Mouse (Mus musculus) intestine, embryonic 14.5 days (tissue): ENCODE measurements at regions not wholly inside any gene's neighbourhood (a gene's known extent, or its start where the extent isn't known, plus 50 kb on each side); places are given as distances from the start of the nearest gene placed in this dataset.
A peak's percentile ranks its signal among the peaks of the same experiment; 100 is the strongest.
"Not testable (repeated sequence)": the region's sequence is repeated elsewhere in the genome, so short reads cannot be mapped to it uniquely, and the experiment has no call there.

Source experiments
- ATAC-seq: fragments of 200-750 bp; cut with Nextera tagmentation; replicated peaks from 2 replicates; pipeline ENCODE4 v1.8.0; 2017; ENCODE audit warnings: low read depth, moderate number of reproducible peaks, moderate TSS enrichment, moderate library complexity; ENCODE audit not compliant: low FRiP score, low TSS enrichment
- DNase-seq: peaks from one replicate; pipeline ENCODE4 v3.0.0-alpha.2; 2018; ENCODE audit warnings: low spot score
- H3K27ac ChIP-seq: fragments of 300-500 bp; sonication (generic); 2 replicates; pipeline ENCODE4 v1.5.1; 2014; ENCODE audit warnings: low read depth, mild to moderate bottlenecking, control low read depth
- H3K27me3 ChIP-seq: fragments of 300-500 bp; sonication (generic); replicated peaks from 2 replicates; pipeline ENCODE4 v1.6.1; 2014; ENCODE audit warnings: low read length, control low read depth; ENCODE audit not compliant: control insufficient read depth, insufficient read depth
- H3K36me3 ChIP-seq: fragments of 300-500 bp; sonication (generic); 2 replicates; pipeline ENCODE4 v1.6.1; 2014; ENCODE audit warnings: low read length, control low read depth; ENCODE audit not compliant: control insufficient read depth, insufficient read depth
- H3K4me1 ChIP-seq: fragments of 300-500 bp; sonication (generic); replicated peaks from 2 replicates; pipeline ENCODE4 v1.6.1; 2014; ENCODE audit warnings: low read length, control low read depth, mixed read lengths; ENCODE audit not compliant: control insufficient read depth, insufficient read depth
- H3K4me2 ChIP-seq: fragments of 300-500 bp; sonication (generic); 2 replicates; pipeline ENCODE4 v1.6.1; 2014; ENCODE audit warnings: low read length
- H3K4me3 ChIP-seq: fragments of 300-500 bp; sonication (generic); 2 replicates; pipeline ENCODE4 v1.5.1; 2014; ENCODE audit warnings: low read depth, low read length, control low read depth, mixed read lengths
- H3K9ac ChIP-seq: fragments of 300-500 bp; sonication (generic); 2 replicates; pipeline ENCODE4 v1.6.1; 2014; ENCODE audit warnings: mild to moderate bottlenecking, low read length
- H3K9me3 ChIP-seq: fragments of 300-500 bp; sonication (generic); 2 replicates; pipeline ENCODE4 v1.6.1; 2016; ENCODE audit warnings: low read length, control low read depth; ENCODE audit not compliant: control insufficient read depth
- WGBS: fragments of 180-500 bp; shearing (Covaris S2); extraction: QIAGEN DNeasy Blood & Tissue Kit; methylation state at CpG from one replicate; pipeline ENCODE4 v1.1.7; 2014; 5-methylcytosine and 5-hydroxymethylcytosine counted together

DNA sequence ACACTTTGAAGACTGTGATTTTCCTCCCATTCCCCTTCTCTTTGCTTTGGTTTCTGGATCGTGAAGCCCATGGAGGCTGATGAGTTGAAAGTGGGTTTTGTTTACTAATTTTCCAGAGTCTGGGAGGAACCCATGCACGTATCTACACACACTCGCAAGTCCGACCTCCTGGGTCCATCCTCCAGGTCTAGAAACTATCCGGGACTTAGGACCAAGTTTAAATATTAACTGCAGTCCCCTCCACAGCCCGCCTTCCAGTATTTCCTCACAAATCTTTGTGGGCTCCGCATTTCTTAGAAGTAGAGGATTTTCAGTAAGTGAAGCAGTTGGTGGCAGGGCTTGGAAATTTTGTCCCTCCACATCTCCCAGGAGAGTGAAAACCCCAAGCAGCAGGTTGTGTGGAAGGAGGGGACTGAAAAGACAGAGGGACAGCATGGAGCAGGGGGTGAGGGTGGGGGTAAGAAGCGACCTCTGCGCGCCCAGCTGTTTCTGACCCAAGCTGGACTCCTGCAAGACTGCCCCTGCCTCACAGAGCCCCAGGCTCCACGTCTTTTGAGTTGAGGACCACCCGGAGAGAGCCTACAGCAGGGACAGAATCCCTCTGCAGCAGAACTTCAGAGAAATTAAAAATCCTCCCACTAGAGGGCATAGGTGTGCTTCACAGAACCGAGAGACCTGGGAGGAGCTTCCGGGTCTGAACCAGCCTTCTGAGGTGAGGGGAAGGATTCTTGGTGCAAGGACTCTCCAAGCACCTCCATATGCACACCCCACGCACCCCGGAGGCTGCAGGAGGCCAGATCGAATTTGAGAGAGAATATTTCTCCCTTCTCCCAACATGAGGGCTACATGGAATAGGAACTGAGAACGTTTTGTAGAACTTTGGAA, 174.4 kb upstream of the Thpo start:
- not testable (repeated sequence) for H3K4me3 ChIP-seq, H3K9ac ChIP-seq, H3K4me1 ChIP-seq, H3K36me3 ChIP-seq, H3K27me3 ChIP-seq, H3K27ac ChIP-seq, H3K9me3 ChIP-seq
- 32% methylated on average over 16 of the region's 18 CpGs for WGBS
- peak overlapping the region; percentile 20; the same call in 1 of the 2 replicates for H3K4me2 ChIP-seq
- ATAC-seq: peak; percentile 60
- peak; percentile 64 for DNase-seq

- no peak for ATAC-seq
- no peaks in the 10 kb centered on the region for H3K9me3 ChIP-seq
- no peaks in the 10 kb centered on the region for H3K36me3 ChIP-seq
- H3K9ac ChIP-seq: no peak overlapping the region
- DNase-seq: no peak
- H3K4me2 ChIP-seq: no peak overlapping the region
- 53% methylated on average over 2 of the region's 2 CpGs for WGBS
- H3K27ac ChIP-seq: no peak overlapping the region
- H3K4me1 ChIP-seq: no peaks in the 10 kb centered on the region
- no peak overlapping the region for H3K4me3 ChIP-seq
- no peaks in the 10 kb centered on the region for H3K27me3 ChIP-seq
Measured at GRCm38 (mm10) chr16:20895734-20896133, 161.4 kb upstream of the Thpo start.

- H3K4me1 ChIP-seq: no peaks in the 10 kb centered on the region
- 37% methylated on average over 1 of the region's 1 CpGs for WGBS
- no peak overlapping the region for H3K4me3 ChIP-seq
- no peak overlapping the region for H3K9ac ChIP-seq
- ATAC-seq (no peak), DNase-seq (no peak)
- H3K27ac ChIP-seq: no peak overlapping the region
- no peak overlapping the region for H3K4me2 ChIP-seq
- no peaks in the 10 kb centered on the region for H3K36me3 ChIP-seq
- no peaks in the 10 kb centered on the region for H3K9me3 ChIP-seq
- no peaks in the 10 kb centered on the region for H3K27me3 ChIP-seq
Measured at GRCm38 (mm10) chr16:20871726-20872125, 137.4 kb upstream of the Thpo start.

GRCm38 (mm10) chr16:20866771-20867170, 132.5 kb upstream of the Thpo start:
- Histone ChIP-seq H3K36me3 (no peaks in the 10 kb centered on the region), H3K4me3 (no peak overlapping the region), H3K9me3 (no peaks in the 10 kb centered on the region), H3K27me3 (no peaks in the 10 kb centered on the region), H3K4me1 (no peaks in the 10 kb centered on the region), H3K9ac (no peak overlapping the region), H3K4me2 (no peak overlapping the region), H3K27ac (no peak overlapping the region)
- no peak for ATAC-seq
- 88% methylated on average over 1 of the region's 1 CpGs for WGBS
- no peak for DNase-seq

DNA sequence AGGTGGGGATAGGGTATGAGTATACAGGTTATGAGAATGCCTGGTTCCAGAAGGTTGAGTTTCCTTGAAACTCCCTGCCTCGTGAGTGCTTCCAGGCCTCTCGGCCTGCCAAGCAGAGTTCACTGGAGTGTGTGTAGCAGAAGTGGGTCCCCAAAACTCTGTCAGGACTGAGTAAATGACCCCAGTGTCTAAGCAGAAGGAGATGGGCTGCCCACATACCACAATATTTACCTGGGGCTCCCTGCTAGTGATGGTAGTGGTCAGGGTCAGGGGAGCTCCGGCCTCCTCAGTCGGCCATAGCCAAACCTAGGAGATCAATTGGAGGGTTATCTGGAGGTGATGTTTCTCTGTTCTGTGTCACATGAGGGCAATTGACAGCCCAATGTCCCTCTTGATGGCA, 126.9 kb upstream of the Thpo start:
- Histone ChIP-seq H3K4me1 (no peaks in the 10 kb centered on the region), H3K27ac (no peak overlapping the region), H3K9me3 (no peaks in the 10 kb centered on the region), H3K9ac (no peak overlapping the region), H3K27me3 (no peaks in the 10 kb centered on the region), H3K36me3 (no peaks in the 10 kb centered on the region), H3K4me3 (no peak overlapping the region), H3K4me2 (no peak overlapping the region)
- WGBS: 96% methylated on average over 4 of the region's 4 CpGs
- DNase-seq (no peak), ATAC-seq (no peak)

GRCm38 (mm10) chr16:20860606-20861005, 126.3 kb upstream of the Thpo start:
- H3K27ac ChIP-seq, H3K27me3 ChIP-seq, ATAC-seq, H3K4me3 ChIP-seq, H3K9me3 ChIP-seq, H3K4me1 ChIP-seq, H3K4me2 ChIP-seq, H3K9ac ChIP-seq, DNase-seq, H3K36me3 ChIP-seq: not testable (repeated sequence)
- WGBS: 87% methylated on average over 3 of the region's 3 CpGs

- no peaks in the 10 kb centered on the region for H3K9me3 ChIP-seq
- DNase-seq: no peak
- no peak overlapping the region for H3K4me2 ChIP-seq
- H3K4me3 ChIP-seq: no peak overlapping the region
- H3K27ac ChIP-seq: no peak overlapping the region
- no peak for ATAC-seq
- no peaks in the 10 kb centered on the region for H3K27me3 ChIP-seq
- no peaks in the 10 kb centered on the region for H3K36me3 ChIP-seq
- 85% methylated on average over 1 of the region's 1 CpGs for WGBS
- H3K4me1 ChIP-seq: no peaks in the 10 kb centered on the region
- H3K9ac ChIP-seq: no peak overlapping the region
Measured at GRCm38 (mm10) chr16:20854696-20855213, 120.4 kb upstream of the Thpo start.

DNA sequence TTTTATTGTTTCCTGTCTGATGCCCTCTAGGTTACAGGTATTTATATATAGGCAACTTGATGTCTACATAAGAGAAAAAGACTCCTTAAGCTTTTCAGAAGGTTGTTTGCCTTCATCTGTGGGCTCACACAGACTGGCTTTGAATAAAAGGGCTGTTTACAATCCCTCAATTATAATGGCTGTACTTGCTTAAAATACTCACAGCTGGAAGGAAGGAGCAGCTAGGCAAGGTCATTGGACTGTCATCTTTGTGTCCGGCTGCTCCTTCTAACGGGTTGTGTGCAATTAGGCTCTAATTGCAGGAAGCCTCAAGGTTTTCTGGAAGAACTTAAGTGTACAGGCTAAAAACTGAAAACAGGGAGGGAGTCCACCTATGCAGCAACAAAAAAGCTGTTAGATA, 103.8 kb upstream of the Thpo start:
- Histone ChIP-seq H3K27me3 (no peaks in the 10 kb centered on the region), H3K9me3 (no peaks in the 10 kb centered on the region), H3K9ac (no peak overlapping the region), H3K4me2 (no peak overlapping the region), H3K4me3 (no peak overlapping the region), H3K4me1 (0 out of 2 replicates have a peak, but pooled peaks cover 4% of the 10 kb centered on the region), H3K36me3 (no peaks in the 10 kb centered on the region), H3K27ac (no peak overlapping the region)
- DNase-seq (peak; percentile 35), ATAC-seq (no peak)
- WGBS: 17% methylated on average over 2 of the region's 2 CpGs

- Histone ChIP-seq H3K4me1 (0 out of 2 replicates have a peak, but pooled peaks cover 4% of the 10 kb centered on the region), H3K9ac (no peak overlapping the region), H3K4me3 (no peak overlapping the region), H3K27me3 (no peaks in the 10 kb centered on the region), H3K4me2 (no peak overlapping the region), H3K27ac (no peak overlapping the region), H3K36me3 (no peaks in the 10 kb centered on the region), H3K9me3 (no peaks in the 10 kb centered on the region)
- no peak for ATAC-seq
- peak; percentile 40 for DNase-seq
- WGBS: 27% methylated on average over 5 of the region's 5 CpGs
Measured at GRCm38 (mm10) chr16:20836866-20837265, 102.6 kb upstream of the Thpo start.
